Mouse (Mus musculus): ENCODE results near the gene Sema6b.

The Sema6b gene

GRCm38 (mm10) chr17:56146131-56146530 lies 6.0 kb upstream of the Sema6b start:
- no peak for DNase-seq (ENCODE audit: low read depth, low spot score)

- no peak for DNase-seq (ENCODE audit: low read depth, low spot score)
Measured at GRCm38 (mm10) chr17:56144546-56144945, 4.4 kb upstream of the Sema6b start.

DNA sequence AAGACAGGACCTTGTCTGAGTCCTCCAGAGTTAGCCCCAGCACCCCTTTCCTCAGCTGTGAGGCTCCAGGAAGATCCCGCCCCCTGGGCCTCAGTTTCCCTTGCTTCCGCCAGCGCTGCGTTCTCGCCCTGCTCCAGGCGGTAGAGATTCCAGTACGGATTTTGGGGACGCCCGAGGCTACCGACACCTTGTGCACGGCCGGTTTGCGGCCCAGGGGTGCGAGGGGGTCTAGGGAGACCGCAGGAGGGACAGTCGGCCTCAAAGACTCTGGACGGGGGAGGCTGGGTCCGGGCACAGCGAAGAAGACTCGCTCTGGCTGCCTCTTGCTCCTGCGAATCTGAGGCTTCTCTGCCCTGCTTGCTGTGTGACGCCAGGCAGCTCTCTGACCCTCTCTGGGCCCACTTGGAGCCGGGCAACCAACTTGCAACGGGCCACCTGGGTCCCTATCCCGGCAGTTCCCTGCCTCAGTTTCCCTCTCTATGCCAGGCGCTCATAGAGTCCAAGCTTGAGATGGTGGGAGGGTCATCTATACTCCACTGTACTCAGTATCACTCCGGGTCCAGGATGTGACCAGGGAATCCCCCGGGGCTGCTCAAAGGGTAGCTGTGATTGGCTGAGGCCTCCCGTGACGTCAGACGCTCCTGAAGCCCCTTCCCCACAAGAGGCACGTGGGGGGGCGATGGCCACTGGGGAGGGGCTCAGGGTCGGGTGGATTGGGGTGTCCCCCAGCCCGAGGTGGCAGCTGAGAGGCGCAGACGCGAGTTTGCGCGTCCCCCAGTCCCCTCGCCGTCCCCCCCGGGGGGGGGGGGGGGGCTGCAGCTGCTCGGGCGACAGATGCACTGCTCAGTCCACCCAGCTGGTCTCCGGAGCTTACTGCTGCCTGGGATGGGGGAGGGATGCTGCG lies 1.8 kb upstream of the Sema6b start:
- no peak for DNase-seq (ENCODE audit: low read depth, low spot score)

DNA sequence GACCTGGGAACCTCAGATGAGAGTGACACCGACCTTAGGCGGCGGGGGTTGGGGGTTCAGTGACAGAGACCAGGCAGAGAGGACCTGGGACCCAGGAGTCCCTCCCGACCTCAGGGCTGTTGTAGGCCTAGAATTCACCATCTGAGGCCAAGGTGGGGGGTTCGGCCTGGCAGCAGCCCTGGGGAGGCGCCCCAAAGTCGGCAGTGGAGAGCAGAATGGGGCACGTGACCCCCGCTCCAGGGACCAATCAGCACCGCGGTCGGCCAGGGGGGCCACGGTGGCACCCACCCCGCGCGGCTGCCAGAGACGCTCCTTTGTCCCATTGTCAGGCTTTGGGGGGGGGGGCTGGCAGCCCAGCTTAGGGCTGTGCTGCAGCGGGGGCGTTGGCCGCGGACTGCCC lies 788 bp downstream of the Sema6b start:
- no peak for DNase-seq (ENCODE audit: low read depth, low spot score)

GRCm38 (mm10) chr17:56137839-56138613 lies 2.1 kb downstream of the Sema6b start:
- no peak for DNase-seq (ENCODE audit: low read depth, low spot score)

DNA sequence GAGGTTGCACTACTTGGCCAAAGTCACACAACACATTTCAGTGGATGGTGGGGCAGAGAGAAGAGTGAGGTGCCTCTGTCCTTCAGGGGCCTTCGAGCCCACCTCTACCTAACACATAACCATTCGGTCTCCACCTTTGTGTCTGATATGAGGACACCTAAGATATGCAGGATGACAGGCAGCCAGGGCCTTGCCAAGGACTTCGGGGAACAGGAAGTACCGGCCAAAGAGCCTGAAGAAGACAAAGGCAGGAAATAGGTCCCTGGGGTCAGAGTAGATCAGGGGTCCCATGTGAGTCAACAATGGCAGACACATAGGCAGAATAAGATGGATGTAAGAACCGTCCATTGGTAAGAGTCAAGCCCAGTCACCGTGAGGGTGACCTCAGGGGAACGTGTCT lies 3.6 kb downstream of the Sema6b start:
- no peak for DNase-seq (ENCODE audit: low read depth, low spot score)

- DNase-seq (ENCODE audit: low read depth, low spot score), result peak; percentile 80
Measured at GRCm38 (mm10) chr17:56134463-56134971, 5.6 kb downstream of the Sema6b start.

GRCm38 (mm10) chr17:56133457-56134363 lies 6.4 kb downstream of the Sema6b start:
- peak; percentile 53 for DNase-seq (ENCODE audit: low read depth, low spot score)

DNA sequence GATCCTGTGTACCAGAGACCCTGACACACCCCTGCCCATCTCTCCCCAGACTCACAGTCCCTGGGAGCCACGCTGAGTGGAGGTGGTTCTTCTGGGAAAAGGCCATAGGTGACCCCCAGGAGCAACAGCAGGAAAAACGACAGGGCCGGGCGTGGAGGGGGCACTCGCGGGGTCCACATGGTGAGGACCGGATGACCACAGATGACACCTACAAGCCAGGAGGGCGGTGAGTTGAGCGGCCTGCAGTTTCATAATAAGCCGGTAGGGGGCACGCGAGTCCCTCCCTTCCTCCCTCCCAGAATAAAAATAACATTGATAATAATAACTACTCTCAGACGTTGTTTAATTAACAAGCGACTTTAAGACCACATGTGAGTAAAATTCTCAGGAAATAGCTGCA lies 7.5 kb downstream of the Sema6b start:
- DNase-seq (ENCODE audit: low read depth, low spot score), result peak; percentile 76

DNA sequence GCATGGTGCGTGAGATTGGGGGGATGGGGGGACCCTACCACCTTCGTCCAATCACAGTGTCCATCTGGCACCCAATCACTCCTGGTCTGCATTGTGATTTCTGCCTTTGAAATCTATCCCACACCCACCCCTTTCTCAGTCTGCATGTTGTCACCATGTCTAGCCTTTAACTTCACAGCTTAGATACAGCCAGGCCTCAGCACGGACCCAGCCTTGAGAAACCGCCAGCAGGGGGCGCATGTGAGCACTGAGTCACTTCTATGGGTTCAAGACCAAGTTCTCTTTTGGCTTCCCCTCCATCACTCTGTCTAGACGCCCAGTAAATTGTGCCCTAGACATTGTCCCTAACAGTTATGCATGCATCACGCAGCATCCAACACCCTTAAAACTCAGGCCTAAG lies 8.3 kb downstream of the Sema6b start:
- peak; percentile 72 for DNase-seq (ENCODE audit: low read depth, low spot score)

DNA sequence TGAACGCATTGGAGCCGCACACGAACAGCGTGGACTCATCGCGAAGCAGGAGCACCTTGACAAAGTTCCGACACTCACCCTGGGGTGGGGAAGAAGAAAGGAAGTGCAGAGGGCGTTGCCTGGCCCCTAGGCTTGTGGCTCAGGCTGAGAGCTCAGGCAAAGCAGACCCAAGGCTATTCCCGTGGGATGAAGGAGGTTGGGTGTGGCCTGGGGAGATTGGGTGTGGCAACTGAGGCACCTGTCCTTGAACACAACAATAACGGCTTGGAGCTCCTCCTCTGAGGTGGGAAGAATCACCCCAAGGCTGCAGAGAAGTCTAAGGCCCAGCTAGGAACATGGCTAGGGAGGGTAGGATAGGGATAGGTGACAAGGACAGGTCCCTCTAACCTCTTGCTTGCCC lies 9.0 kb downstream of the Sema6b start:
- DNase-seq (ENCODE audit: low read depth, low spot score), result no peak

- DNase-seq (ENCODE audit: low read depth, low spot score), result no peak
Measured at GRCm38 (mm10) chr17:56128246-56128645, 11.9 kb downstream of the Sema6b start.

DNA sequence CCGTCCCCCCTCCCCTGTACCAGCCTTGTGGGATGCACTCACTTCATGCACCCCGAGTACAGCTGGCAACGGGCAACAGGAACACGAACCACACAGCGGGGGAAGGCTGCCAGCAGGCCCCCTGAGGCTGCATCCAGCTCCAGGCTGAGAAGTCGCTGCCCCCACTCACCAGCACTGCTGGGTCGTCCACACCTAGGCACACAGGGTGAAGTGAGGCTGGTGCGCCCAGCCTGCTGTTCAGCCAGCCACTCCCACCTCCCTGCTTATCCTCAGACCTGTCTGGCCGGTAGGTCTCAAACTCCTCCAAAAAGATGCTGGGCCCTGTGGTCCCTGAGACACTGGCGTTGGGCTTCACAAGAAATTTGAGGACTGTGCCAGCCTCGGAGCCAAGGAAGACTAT lies 14.0 kb downstream of the Sema6b start:
- no peak for DNase-seq (ENCODE audit: low read depth, low spot score)

- DNase-seq (ENCODE audit: low read depth, low spot score), result no peak
Measured at GRCm38 (mm10) chr17:56125276-56125630, 14.9 kb downstream of the Sema6b start.

DNA sequence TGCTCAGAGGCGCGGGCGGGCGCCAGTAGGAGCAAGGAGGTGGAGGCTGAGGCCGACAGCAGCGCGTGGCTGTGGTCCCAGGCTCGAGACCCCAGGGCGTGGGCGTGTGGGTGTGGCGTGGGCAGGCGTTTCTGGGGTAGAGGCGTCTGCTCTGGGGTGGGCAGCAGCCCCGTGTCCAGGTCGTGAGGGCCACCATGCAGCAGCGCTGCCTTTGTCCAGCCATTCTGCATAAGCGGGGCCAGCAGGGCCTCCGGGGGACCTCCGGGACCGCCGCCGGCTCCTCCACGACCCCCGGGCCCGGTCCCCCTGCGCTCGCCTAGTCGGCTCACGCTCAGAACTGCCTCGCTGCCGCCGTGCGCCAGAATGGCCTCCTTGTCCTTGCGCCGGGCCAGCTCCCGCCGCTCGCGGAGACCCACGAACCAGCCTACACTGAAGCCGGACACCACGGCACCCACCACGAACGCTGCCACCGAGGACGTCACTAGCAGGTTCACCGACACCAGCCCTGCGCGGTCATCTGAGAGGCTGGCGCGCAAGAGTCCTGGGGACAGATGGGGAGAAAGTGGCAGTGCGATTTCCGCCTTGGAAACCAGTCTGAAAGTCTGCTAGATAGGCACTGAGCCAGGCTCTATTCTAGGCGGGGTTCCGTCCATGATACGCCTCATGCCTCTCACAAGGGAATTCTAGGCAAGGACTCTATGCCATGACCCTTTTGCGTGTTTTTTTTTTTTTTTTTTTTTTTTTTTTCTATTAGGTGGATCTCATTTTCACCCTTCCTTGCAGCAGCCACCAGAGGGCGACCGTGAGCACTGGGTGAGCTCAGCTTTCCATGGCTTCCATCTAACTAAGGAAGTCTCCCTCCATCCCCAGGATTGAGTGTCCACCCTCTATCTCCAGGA lies 15.5 kb downstream of the Sema6b start:
- DNase-seq (ENCODE audit: low read depth, low spot score), result peak; percentile 61

DNA sequence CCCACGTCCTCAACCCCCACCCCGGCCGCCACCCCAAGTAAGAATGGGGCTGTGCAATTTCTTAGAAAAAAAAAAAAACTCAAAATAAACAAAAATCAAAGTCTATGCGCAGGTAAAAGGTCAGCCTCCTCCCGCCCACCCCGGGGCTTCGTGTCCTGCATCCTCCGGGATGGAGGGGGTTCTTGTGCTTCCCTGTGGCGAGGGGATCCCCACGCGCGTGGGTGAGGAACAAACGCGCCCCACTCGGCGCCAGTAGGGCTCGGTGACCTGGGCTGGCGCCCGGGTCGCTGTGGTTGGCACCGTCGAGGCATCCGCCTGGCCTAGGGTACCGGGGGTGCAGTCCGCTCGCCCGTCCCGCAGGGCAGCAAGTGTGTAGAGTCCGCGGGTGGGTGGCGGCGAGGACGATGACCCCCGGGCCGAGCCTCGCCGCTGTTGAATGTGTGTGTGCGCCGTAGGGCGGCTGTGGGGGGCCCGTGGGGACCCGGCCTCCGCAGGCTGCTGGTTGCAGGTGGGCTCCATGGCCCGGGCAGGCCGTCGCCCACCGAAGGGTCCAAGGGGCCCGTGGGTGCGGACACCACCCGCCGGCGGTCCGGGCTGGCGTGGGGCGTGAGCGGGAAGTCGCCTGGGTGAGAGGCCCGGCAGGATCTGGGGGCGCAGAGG lies 16.3 kb downstream of the Sema6b start:
- no peak for DNase-seq (ENCODE audit: low read depth, low spot score)

DNA sequence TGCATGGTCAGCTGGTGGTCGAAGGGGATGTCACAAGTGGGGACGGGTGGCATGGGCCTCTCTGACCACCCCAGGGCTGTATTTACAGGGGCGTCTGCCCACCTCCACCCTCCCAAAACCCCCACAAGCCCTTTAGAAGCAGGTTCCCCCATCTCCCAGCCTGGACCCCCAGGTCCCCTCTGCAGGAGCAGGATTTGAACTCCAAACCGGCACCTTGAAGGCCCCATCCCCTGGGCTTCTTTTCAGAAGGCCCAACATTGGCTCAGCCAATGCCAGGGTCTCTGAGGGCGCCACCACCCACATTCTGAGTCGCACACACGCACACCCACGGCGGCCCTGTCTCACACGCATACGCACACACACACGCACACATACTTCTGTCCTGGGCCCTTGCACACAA lies 17.0 kb downstream of the Sema6b start:
- DNase-seq (ENCODE audit: low read depth, low spot score), result no peak

GRCm38 (mm10) chr17:56121826-56122225 lies 18.3 kb downstream of the Sema6b start, which contains the start of gene Lrg1:
Gene Lrg1 (minus strand): TSS chr17:56122001.
- no peak for DNase-seq (ENCODE audit: low read depth, low spot score)

DNA sequence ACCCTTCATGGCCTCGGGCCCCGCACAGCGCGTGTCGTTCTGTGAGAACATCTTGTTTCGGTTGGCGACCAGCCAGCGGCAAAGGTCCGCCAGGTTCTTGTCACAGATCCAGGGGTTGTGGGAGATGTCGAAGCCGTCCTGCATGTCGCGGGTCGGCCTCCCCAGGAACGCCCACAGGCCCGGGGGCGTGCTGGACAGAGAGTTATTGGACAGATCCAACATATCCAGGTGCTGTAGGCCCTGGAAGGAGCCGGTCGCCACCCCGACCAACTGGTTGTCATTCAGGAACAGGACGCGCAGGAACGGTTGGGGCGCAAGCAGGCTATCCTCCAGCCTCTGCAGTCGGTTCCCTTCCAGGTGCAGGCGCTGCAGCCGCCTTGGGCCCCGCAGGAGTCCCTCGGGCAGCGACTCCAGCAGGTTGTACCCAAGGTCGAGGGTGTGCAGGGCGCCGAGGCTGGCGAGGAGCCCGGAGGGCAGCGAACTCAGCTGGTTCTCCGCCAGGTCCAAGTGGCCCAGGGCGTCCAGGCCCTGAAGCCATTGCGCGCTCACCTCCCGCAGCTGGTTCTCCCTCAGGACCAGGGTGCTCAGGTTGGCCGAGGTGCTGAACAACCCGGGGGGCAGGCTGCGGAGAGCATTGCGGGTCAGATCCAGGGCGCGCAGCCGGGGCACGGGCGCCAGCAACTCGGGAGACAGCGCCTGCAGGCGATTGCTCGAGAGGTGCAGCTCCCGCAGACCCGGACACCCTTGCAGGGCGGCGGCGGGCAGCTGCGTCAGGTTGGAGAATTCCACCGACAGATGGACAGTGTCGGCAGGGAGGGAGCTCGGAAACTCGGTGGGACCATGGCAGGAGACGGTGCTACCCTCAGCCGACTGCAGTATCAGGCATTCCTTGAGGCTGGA lies 19.9 kb downstream of the Sema6b start:
- no peak for DNase-seq (ENCODE audit: low read depth, low spot score)

Measured in CD4-positive helper T cell, adult 2 months (primary cell).